Mouse (Mus musculus) left cerebral cortex, postnatal 25 days (tissue): ENCODE data around the gene Arpc4. TPM values are rescaled to one million over a fixed set of nuclear protein-coding genes. Genes with fewer than 3 reads are reported as not detected.
"Not testable (repeated sequence)": the region's sequence is repeated elsewhere in the genome, so short reads cannot be mapped to it uniquely, and the experiment has no call there.

Experiments
- DNase-seq, 2 experiments: peaks; one replicate each; pipeline ENCODE4 v3.0.0; 2022; ENCODE audit warnings: low spot score in 2 of 2, mixed read lengths in 1 of 2
- intact Hi-C: fragments of 180-260 bp; cut with DNase I; formaldehyde crosslinking; loops from one replicate; pipeline ENCODE4 v1.15.1; 2025
- total RNA-seq, 2 experiments: library from RNA; stranded (reverse); gene quantifications; 2 replicates each; pipeline ENCODE4 v1.2.3; 2021

The Arpc4 gene
- 100 to 1,000 TPM; 259 to 284 TPM for total RNA-seq

DNA sequence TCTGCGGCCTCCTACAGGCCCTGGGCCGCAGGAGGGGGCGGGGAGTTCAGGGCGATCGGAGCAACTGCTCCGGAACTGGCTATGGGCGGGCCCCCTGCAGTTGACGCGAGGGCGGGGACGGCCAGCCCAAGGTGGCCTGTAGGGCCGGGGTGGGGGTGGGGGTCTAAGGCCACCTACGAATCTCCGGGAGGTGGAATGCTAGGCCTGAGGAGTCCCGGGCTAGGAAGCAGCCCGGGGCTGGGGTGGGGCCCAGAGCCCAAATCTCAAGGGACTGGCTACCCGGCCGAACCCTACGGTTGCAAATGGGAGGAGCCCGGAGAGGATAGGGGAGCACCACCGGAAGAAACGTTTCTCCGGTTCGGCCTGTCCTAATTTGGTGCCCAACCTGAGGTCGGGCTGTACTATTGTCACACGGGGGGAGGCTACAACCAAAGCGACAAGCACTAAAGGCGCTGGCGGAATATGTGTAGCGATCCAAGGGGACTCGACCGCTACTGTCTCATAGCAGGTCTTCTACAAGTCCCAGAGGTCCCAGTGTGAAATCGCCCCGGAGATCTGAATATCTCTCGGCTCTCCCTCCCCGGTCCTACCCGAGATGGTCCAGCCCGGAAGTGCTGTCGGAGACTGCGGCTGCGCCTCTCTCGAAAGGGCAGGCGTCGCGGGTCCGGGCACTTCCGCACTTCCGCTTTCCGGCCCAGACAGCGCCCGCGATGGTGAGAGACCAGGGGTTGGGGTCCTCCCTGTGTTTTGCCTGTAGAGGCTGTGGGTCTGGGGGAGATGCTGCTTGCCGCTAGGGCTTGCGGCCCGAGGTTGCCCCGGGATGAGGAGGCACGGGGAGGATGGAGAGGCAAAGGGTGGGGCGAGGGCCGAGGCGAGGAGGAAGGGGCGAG lies at the start of gene Arpc4, which contains the start of gene Tada3:
Gene Arpc4 (plus strand): TSS at position 620 of the 890 bp plus-strand sequence.
Gene Tada3 (minus strand): TSS at position 388 of the 890 bp plus-strand sequence.
- peak; percentile 91 to 93 for DNase-seq
- intact Hi-C loops, result no loop called here

DNA sequence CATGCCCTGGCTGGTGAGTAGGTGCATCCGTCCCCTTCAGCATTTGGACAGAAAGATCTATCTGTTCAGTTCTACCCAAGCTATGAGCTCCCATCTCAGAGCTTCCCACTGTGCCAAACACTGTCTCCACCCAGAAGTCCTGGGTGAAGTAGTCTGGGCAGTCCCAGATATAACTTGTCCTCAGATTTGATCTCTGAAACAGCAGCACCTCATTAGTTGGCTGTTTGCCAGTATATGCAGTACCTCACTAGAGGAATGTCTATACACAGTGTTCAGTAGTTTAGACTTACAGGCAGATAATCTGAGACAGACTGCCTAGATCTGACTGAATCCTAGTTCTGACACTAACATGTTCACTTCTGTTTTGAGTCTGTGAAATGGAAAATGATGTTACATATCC lies 48.5 kb upstream of the Arpc4 start:
- intact Hi-C loops, result no loop called here
- no peak for DNase-seq

DNA sequence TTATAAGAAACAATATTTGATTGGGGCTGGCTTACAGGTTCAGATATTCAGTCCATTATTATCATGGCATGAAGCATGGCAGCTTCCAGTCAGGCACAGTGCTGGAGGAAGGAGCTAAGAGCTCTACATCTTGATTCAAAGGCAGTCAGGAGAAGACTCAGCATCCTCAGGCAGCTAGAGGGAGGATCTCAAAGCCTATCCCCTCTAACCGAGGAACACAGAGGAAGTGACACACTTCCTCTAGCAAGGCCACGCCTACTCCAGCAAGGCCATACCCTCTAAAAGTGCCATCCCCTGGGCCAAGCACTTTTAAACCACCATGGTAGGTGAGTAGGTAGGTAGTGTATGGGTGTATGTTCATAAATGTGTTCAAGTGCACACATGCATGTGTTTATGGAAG lies 47.4 kb upstream of the Arpc4 start:
- no peak for DNase-seq
- intact Hi-C loops, result no loop called here

DNA sequence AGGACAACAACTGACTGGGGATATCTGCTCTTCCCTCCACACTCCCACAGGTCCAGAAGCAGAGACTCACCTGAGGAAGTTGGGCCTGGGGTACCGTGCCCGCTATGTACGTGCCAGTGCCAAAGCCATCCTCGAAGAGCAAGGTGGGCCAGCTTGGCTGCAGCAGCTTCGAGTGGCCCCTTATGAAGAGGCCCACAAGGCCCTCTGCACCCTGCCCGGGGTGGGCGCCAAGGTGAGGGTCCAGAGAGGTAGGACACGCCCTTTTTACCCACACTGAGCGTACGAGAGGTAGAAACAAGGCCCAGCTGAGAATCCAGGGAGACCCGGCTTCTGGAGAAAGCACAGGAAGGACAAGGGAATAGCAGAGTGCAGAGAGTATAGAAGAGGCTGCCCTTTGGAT lies 46.2 kb upstream of the Arpc4 start:
- DNase-seq, result no peak
- intact Hi-C loops, result no loop called here

DNA sequence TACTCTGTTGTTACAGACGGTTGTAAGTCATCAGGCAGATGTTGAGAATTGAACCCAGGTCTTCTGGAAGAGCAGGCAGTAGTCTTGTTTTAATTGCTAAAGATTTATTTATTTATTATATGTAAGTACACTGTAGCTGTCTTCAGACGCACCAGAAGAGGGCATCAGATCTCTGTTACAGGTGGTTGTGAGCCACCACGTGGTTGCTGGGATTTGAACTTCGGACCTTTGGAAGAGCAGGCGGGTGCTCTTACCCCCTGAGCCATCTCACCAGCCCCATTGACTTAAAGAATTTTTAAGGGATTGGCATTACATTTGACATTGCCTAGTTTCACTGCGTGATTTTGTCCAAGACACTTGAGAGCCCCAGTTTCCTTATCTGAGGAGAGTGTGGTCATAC lies 45.2 kb upstream of the Arpc4 start:
- DNase-seq, intact Hi-C loops: not testable (repeated sequence)

DNA sequence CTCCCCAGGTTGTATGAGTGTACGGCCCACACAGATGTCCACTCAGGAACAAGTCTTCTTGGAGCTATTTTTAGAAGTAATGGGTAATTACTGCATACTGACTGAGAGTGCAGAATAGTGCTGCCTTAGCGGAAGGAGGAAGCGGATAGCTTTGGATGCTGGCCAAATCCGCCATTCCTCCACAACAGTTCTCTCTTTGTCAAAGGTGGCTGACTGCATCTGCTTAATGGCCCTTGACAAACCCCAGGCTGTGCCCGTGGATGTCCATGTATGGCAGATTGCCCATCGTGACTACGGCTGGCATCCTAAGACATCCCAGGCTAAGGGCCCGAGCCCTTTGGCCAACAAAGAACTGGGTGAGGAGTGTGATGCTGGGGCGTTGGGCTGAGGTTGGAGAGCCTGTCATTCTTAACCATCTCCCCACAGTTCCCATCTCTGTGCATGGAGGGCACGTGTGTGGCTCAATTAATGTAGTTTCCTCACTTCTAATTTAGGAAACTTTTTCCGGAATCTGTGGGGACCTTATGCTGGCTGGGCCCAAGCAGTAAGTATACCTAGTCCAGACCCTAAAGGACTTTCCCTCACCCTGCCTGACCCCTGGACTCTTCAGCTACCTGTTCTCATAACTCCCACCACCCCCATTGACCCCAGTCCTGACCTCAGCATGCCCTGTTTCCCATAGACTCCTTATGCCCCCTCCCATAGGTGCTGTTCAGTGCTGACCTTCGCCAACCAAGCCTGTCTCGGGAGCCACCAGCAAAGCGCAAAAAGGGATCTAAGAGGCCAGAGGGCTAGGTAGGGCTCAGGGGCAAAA lies 44.6 kb upstream of the Arpc4 start:
- DNase-seq, result peak; percentile 61 to 68
- intact Hi-C loops, result no loop called here

DNA sequence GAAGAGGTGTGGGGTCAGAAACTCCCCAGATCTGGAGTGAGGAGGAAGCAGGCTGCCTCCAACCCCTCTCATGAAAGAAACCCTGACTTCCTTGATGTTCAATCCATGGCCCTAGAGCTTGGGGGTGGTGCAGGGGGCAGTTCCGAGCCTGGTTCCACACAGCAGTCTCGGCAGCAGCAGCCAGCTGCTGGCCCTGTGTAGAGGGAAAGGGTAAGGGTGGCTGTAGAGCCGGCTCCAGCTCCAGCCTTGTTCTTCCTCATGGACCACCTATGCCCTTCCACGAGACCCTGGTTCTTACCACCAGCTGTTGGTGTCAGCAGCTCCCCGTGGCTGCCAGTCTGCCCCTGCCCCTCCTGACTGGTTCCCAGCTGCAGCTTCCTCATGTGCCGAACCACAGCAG lies 43.7 kb upstream of the Arpc4 start:
- intact Hi-C loops, result no loop called here
- no peak for DNase-seq

DNA sequence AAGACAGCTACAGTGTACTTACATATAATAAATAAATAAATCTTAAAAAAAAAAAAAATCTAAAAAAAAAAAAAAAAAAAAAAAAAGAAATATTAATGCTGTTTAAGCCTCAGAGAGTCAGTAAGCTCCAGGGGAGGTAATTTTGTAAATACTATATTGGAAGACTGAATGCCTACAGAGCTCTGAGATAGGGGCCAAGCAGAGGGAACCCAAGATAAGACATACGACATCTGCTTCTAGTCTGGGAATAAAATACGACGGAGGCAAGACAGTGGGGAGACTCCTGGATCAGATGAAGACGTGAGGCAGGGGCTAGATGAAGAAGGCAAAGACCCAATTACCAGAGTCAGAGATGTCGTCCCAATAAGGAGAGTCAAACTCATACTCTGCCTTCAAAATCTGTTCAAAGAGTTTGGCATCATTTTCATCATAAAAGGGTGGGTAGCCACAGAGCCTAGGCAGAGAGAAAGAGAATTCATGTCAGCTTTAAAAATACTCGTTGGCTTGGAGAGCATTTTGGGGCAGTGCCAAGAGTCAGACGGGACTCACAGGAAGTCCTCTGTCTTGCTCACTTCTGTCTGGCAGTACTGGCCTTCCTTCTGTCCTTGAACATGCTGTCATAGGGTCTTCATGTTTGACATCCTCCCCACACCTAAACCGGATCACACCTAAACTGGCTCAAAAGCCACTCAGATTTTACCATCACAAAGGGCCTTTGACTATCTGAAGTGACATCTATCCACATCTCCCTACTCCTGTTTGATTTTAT lies 40.9 kb upstream of the Arpc4 start:
- DNase-seq, result peak in 1 of 2 experiments; percentile 27
- intact Hi-C loops, result no loop called here

DNA sequence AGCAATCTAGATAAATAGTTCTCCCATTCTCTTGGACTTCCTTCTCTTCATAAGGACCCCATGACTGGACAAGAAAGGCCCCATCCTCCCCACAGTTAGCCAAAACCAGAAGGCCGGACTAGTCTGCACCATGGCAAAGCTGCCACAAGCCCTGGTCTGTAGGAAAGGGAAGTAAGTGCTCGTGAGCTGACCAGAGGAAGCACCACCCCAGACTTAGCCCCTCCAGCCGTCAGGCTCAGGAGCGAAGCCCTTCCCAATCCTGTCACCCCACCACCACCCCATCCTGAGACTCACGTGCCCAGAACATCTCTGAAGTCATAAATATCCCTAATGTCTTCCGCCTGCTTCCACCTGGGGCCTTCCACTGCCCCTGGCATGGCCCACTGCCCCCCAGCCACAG lies 36.3 kb upstream of the Arpc4 start:
- DNase-seq, result peak in 1 of 2 experiments; percentile 33
- intact Hi-C loops, result no loop called here

DNA sequence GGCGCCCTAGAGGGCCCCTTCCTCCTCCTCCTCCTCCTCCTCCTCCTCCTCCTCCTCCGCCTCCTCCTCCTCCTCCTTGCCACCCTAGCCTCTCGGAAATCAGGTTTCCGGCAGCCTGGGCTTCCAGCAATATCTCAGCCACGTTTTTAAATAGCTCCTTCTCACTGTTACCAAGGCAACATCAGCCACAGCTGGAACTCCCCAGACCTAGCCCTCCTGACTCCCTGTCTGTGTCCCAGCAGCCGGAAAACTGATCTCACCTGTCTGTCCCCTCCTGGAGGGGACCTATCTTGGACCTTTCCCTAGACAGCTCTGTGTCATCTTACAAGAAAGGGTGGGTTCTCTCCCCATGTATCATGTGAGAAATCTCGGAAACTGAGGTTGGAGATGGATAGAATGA lies 35.6 kb upstream of the Arpc4 start:
- DNase-seq, result peak; percentile 49 to 57

DNA sequence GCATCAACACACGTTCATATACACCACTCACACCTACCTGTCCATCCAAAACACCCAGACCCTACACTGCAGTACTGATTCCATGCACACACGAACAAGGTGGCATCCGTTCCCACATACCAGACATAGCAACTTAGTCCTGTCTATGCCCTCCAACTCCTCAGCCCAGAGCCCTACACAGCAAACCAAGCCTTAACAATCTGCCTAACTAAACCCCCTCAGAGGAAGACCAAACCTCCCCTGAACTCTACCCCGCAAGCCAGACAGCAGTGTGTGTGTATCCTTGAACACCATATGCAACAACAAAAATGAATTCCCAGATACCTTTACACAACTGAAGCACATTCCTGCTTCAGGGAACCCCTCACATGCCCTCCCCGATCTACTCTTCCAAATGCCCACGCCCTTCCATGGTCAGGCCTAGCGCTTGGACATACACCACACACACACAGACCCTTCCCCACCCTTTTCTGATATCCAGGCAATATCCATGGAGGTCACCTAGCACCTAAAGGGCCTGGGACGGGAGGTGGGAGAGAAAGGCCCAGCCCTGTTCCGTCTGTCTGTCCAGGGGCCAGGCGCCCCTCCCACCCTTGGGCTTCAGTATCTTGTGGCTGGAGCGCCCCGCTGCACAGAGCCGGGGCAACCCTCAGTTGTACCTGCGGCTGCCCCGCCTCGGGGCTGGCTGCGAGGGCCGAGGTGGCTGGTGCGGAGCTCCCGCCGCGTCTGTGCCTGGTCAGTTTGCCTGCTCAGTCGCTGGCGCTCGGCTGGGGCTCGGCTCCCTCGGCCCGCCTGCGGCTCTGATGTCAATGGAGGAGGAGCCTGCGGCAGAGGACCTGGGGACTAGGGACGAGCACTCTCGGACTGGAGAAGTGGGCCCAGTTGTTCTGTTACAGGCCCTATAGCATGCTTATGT lies 34.5 kb upstream of the Arpc4 start, which contains the start of gene Camk1:
Gene Camk1 (minus strand): TSS at position 808 of the 916 bp plus-strand sequence.
- peak; percentile 75 to 86 for DNase-seq
- intact Hi-C loops, result loop anchor here (2.0 kb wide), 1 partner anchor 37 kb away; the partner anchor contains the start of gene Brpf1

More for the DNA sequence above, 35.6 kb upstream of the Arpc4 start:
- intact Hi-C loops, result loop anchor here (2.0 kb wide), 1 partner anchor 35 kb away; the partner anchor contains the start of gene Brpf1

DNA sequence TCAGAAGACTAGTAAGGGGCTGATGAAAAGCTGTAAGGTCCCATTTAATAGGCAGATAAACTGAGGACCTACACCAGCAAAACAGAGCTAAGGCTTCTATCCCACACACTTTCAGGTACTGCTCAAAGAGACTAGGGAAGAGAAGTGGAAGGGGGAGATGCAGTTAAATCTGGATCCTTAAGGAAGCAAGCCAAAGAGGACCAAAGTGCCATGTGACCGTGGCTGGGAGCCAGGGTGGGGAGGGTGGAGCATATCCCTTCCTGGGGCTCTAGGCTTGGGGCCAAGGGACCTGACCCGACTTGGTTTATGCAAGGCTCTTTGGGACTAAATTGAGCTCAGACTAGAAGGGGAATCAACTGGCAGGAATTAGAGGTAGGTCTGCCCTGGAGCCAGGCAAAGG lies 33.6 kb upstream of the Arpc4 start:
- DNase-seq, result no peak
- intact Hi-C loops, result no loop called here

DNA sequence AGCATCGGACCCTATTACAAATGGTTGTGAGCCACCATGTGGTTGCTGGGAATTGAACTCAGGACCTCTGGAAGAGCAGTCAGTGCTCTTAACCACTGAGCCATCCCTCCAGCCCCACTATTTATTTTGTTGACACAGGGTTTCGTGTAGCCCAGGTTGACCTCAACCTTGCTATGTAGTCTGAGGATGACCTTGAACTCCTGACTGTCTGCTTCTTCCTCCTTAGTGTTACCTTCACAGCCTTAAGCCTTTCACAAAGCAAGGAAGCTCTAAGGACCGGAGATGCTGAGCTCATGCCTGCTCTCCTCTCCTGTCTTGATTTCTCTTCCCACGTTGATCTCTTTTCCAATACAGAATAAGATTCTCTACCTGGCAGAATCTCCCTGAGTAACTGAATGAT lies 31.0 kb upstream of the Arpc4 start:
- no peak for DNase-seq
- intact Hi-C loops, result no loop called here

DNA sequence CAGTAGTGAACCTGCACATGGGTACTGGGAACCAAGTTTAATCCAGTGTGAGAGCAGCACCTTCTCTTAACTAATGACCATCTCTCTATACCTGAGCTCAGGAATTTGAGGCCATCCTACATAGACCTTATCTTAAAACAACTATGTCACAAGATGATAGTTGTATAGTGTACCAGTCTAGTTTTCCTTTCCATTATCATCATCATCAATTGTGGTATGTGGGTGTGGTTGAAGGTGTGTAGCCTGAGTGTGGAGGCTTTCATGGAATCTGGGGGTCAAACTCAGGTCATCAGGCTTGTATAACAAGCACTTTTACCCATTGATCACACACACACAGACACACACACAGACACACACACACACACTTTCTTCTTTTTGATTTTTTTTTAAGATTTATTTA lies 27.4 kb upstream of the Arpc4 start:
- no peak for DNase-seq
- intact Hi-C loops, result no loop called here

DNA sequence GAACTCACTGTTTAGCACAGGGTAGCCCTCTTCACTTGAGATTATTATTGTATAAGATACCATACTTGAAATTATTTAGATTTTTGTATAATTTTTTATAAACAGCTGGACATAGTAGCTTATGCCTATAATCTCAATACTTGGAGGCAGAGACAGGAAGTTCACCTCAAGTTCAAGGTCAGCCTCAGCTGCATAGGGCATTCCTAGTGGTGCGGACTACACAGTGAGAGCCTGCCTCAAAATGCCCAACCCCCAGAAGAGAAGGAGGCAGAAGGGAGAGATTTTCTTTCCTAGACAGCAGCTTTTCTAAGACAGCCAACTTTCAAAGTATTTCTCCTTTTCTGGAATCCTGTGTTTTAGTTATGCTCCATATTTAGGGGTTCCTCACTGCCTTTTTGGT lies 26.8 kb upstream of the Arpc4 start:
- intact Hi-C loops, result no loop called here
- DNase-seq, result no peak

DNA sequence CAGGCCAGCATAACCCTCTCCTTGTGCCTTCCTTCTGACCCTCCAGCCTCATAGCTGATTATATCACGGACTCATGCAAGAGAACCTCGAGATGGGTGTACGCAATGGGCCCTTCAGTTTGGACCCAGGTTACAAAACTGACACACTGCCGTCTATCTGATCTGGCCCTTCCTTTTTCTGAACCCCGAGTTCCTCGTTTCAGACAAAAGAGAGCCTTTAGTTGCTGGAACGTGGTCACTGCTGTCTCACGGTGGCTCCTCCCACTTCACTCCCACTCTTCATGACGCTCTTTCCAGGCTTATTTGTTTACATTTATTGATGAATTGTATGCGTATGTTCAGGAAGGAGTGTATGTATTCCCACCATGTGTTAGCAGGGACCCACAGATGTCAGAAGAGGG lies 26.3 kb upstream of the Arpc4 start:
- DNase-seq, result no peak
- intact Hi-C loops, result no loop called here

DNA sequence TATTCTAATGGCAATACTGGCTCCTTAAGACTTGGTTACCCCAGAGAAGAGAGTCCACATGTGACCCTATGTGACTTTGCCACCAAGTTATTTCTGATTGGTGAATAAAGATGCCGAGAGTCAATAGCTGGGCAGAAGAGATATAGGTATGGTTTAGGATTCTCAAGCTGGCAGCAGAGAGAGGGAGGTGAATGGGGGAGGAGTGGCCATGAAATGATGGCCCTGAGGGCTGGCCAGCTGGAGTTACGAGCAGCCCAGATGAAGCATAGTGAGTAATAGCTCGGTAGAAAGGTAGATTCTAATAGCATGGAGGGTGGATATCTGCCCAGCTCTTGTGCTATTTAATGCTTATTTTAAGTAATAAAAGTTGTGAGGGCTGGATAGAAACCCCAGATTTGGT lies 25.1 kb upstream of the Arpc4 start:
- intact Hi-C loops, result no loop called here
- DNase-seq, result no peak

DNA sequence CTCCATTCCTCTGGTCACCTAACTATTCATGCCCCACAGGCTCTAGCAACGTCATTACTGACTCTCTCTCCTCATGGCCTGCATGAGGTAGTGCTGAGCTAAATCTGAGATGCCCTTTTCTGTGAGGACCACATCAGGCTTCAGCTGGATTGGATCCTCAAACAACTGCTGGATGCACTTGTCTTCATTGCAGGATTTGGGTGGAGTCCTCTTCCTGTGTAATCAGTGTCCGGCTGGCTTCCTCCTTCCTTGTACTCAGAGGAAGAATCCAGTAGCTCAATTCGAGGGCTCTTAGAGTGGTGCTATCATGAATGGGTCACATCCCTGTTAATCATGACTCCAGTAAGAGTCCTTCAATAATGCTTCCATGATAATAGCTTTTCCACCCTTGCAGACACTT lies 24.2 kb upstream of the Arpc4 start:
- no peak for DNase-seq
- intact Hi-C loops, result no loop called here

DNA sequence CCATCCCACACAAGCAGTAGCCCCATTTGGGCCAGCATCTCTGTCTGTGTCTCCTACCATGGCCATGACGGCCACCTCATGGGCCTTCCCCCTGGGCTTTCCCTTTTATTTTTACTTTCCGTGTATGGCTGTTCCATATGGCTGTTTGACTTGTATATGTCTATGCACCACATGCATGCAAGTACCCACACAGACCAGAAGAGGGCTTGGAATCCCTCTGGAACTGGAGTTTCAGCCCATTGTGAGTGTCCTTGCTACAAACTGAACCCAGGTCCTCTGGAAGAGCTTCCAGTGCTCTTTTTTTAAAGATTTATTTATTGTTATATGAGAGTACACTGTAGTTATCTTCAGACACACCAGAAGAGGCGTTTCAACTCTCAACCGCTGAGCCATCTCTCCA lies 16.4 kb upstream of the Arpc4 start:
- intact Hi-C loops, result no loop called here

More for the DNA sequence above, 16.4 kb upstream of the Arpc4 start:
- DNase-seq, result no peak
